Mouse (Mus musculus): ENCODE measurements at regions not wholly inside any gene's neighbourhood (a gene's known extent, or its start where the extent isn't known, plus 50 kb on each side); places are given as distances from the start of the nearest gene placed in this dataset.

GRCm38 (mm10) chr16:95127616-95128015 is 129.7 kb upstream of the Kcnj15 start:
- no peak for TF ChIP-seq CHD2 (IDR thresholded peaks at IDR 0.05; ENCODE audit: low read length)
- TF ChIP-seq CTCF (conservative IDR thresholded peaks at IDR 0.05 in 1 of 2, IDR thresholded peaks at IDR 0.05 in 1 of 2; ENCODE audit: low read depth in 2 of 2, low read length in 2 of 2), result no peak
- TF ChIP-seq KAT2A (IDR thresholded peaks at IDR 0.05; ENCODE audit: insufficient replicate concordance, low read length), result no peak
- no peak for TF ChIP-seq MAZ (IDR thresholded peaks at IDR 0.05; ENCODE audit: low read depth, low read length)
- TF ChIP-seq MAX (IDR thresholded peaks at IDR 0.05; ENCODE audit: low read length), result no peak
- no peak for TF ChIP-seq GABPA (IDR thresholded peaks at IDR 0.05; ENCODE audit: insufficient replicate concordance, low read depth, low read length)
- TF ChIP-seq ZC3H11A (IDR thresholded peaks at IDR 0.05; ENCODE audit: low read depth, low read length), result no peak
- TF ChIP-seq ZMIZ1 (IDR thresholded peaks at IDR 0.05; ENCODE audit: low read depth, low read length), result no peak
- no peak for TF ChIP-seq JUND (conservative IDR thresholded peaks at IDR 0.05; ENCODE audit: low read depth, low read length)
- TF ChIP-seq POLR2AphosphoS2 (IDR thresholded peaks at IDR 0.05; ENCODE audit: low read depth, low read length), result no peak
- no peak for TF ChIP-seq USF1 (IDR thresholded peaks at IDR 0.05; ENCODE audit: low read depth, low read length)
- TF ChIP-seq MXI1 (IDR thresholded peaks at IDR 0.05; ENCODE audit: low read depth, low read length), result no peak
- TF ChIP-seq ZKSCAN1 (IDR thresholded peaks at IDR 0.05; ENCODE audit: borderline replicate concordance, low read depth, low read length), result no peak
- no peak for TF ChIP-seq POLR2A (IDR thresholded peaks at IDR 0.05; ENCODE audit: low read depth, low read length)
